Mouse (Mus musculus) erythroid progenitor cell, adult 5-6 weeks (primary cell): ENCODE data around the gene Slc4a11. TPM values are rescaled to one million over a fixed set of nuclear protein-coding genes. Genes with fewer than 3 reads are reported as not detected.
A peak's percentile ranks its signal among the peaks of the same experiment; 100 is the strongest.
"Not testable (repeated sequence)": the region's sequence is repeated elsewhere in the genome, so short reads cannot be mapped to it uniquely, and the experiment has no call there.

ENCODE experiments used
- ATAC-seq: replicated peaks from 2 replicates; pipeline ENCODE4 v1.8.0; 2016; ENCODE audit warnings: moderate number of reproducible peaks, mild to moderate bottlenecking, moderate TSS enrichment, inconsistent platforms; ENCODE audit not compliant: poor library complexity, low FRiP score, severe bottlenecking
- total RNA-seq, 2 experiments: library from RNA; stranded (forward) in 1 of 2; stranded (reverse) in 1 of 2; fragments of 150-400 nt in 1 of 2; fragments of 186-747, 209-891 nt in 1 of 2; gene quantifications; 2 replicates each; pipeline versions ENCODE4 v1.2.3 to v1.2.4; 2015 to 2017; ENCODE audit warnings: low replicate concordance in 2 of 2

The Slc4a11 gene
- total RNA-seq, 2 experiments from 2014 or later: not detected

GRCm38 (mm10) chr2:130681531-130681930 is 15.8 kb downstream of the Slc4a11 start:
- no peak for ATAC-seq

DNA sequence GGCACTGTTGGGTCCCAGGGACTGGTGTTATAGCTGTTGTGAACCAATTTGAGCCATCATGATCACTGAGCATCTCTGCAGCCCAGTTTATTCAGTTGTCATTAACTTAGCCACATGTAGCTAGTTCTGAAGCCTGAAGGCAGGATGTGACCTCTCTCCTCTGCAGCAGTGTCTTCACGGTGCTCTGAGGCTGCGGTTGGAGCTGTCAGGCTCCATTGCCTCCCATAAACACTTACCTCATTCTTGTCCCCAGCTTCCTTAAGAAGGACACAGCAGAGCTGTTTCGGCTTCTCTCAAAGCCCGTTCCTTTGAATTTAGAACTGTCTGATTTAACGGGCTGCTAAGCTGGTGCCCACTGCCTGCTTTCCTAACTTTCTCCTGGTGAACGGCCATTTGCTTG is 17.4 kb downstream of the Slc4a11 start:
- no peak for ATAC-seq

DNA sequence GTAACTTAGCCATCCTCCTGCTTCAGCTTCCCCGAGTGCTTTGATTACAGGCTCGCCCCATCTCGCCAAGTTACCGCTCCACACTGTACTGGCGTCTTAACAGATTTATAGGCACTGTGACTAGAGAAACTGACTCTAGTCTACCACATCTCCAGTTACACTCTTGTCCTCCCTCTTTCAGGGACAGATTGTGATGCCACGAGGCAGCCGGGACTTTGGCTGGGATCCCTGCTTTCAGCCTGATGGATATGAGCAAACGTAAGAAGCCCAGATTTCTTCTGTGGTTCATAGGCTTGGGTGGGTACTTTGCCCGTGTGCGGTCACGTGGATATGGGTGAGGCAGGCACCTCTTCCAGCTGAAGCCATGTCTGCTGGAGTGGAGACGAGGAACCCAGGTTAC is 18.2 kb downstream of the Slc4a11 start:
- no peak for ATAC-seq

DNA sequence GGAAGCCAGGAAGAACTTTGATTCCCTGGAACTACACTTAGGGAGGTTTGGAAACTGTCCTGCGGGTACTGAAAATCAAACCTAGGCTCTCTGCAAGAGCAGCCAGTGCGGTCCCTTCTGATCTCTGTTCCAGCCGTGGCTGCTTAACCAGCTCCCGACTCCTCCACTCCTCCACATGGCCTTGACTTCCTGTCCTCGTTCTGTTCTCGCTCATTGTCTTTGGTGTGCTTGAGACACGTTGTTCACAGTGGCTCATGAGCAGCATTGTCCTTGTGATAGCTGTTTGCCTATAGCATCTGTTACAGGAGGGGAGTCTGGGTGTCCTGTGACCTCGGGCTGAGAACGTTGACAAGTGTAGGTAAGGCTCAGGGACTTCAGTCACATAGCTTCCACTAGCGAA is 20.1 kb downstream of the Slc4a11 start:
- no peak for ATAC-seq

GRCm38 (mm10) chr2:130667559-130667958 is 29.8 kb downstream of the Slc4a11 start, which contains the start of gene Itpa:
TSS of gene Itpa (plus strand) at chr2:130667610.
- ATAC-seq: peak; percentile 86

GRCm38 (mm10) chr2:130664102-130664701 is 33.1 kb downstream of the Slc4a11 start, which contains the start of gene Ddrgk1:
TSS of gene Ddrgk1 (minus strand) at chr2:130664659.
- ATAC-seq: peak; percentile 82

GRCm38 (mm10) chr2:130663342-130663741 is 34.0 kb downstream of the Slc4a11 start:
- no peak for ATAC-seq

DNA sequence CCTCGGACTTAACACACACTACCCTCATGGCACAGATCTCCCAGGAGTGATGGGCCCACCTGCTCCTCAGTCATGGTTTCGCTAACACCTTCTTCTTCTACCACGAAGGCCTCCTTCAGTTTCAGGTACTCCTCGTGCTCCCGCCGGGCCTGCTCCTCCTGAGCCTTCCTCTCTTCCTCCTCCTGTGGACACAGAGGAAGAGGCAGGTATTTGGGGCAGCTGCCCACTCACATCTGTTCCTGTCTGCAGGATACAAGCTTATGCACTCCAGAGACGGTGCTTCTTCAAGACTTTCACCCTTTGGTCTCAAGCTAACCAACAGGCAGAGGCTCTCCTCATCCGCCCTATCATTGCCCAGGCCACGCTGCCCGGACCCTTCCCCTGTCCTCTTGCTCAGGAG is 38.8 kb downstream of the Slc4a11 start:
- no peak for ATAC-seq

GRCm38 (mm10) chr2:130657541-130657940 is 39.8 kb downstream of the Slc4a11 start:
- no peak for ATAC-seq

DNA sequence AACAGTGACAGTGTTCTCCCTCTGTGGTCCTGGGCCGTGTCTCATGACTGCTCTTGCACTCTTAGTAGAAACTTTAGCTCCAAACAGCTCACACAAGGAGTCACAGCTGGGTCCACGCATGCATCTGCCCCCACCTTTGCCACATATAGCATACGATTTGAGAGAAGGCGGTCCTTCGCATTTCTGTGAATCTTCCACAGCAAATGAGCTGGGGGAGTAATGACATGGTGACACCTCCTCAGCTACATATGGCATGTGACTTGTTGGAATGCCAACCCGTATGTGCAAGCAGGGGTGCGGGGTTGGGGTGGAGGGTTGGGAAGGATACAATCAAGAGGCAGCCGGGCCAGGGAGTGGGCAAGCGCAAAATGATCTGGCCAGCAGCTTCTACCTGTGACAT is 40.8 kb downstream of the Slc4a11 start:
- ATAC-seq: no peak

GRCm38 (mm10) chr2:130655660-130656339 is 41.5 kb downstream of the Slc4a11 start:
- ATAC-seq: peak; percentile 78

GRCm38 (mm10) chr2:130653760-130654159 is 43.6 kb downstream of the Slc4a11 start:
- no peak for ATAC-seq

DNA sequence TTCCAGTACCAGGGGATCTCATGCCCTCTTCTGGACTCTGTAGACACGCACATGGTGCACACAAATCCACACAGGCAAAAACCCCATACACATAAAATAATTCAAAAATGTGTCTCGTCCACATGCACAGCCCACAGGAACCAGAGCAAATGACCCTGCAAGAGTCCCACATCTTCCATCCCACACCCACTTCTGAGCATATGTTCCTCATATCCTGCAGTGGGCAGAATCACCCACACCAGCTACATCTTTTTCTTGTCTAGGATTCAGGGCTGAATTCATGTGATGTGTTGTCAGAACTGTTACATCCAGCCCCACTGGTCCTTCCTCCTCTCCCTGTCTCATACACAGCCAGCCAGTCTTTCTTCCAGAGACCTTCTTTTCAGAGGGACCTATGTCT is 44.0 kb downstream of the Slc4a11 start:
- no peak for ATAC-seq

- not testable (repeated sequence) for ATAC-seq
These were observed 48.3 kb downstream of the Slc4a11 start for GRCm38 (mm10) chr2:130649028-130649427.

DNA sequence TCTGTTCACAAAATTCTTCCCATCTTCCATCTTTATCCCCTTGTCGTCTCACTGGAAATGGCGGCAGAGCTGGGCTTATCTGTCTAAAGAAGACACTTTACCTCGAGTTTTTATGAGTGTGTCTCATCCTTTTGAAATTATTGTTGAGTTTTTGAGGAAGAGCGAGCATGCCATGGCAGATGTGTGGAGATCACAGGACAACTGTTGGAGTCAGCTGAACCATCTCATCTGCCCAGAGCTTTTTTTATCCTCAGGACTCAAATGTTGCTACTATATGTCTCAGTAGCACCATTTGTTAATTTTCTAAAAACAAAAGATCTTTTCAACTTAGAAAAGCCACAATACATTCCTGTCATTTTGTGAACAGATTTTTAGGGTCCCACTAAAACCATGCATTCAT is 52.1 kb downstream of the Slc4a11 start:
- ATAC-seq: no peak

GRCm38 (mm10) chr2:130642684-130643369 is 54.5 kb downstream of the Slc4a11 start, which contains the start of gene Lzts3:
TSS of gene Lzts3 (minus strand) at chr2:130642803.
- ATAC-seq: peak; percentile 96

DNA sequence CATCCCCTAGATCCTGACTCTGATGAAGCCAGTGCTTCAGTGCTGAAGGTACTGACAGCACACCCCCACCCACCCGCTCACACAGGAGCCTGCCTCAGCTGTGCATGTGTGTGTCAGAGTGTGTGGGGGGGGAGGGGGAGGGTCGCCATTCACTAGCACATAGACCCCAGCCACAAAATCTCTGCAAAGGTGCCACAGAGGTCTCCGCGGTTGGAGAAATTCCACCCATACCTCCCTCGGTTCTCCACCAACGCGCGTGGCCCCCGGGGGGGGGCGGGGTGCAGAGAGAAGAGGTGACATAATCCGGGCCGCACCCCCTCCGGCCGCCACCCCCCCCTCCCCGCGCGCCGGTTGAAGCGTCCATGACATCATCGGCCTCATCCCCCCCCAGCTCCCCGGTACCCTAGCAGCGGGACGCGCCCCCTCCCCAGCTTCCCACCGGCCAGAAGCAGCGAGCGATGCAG is 55.1 kb downstream of the Slc4a11 start:
- ATAC-seq: no peak

- ATAC-seq: no peak
These were observed 55.8 kb downstream of the Slc4a11 start for GRCm38 (mm10) chr2:130641351-130642025.

- no peak for ATAC-seq
These were observed 58.0 kb downstream of the Slc4a11 start for GRCm38 (mm10) chr2:130639276-130639675.

DNA sequence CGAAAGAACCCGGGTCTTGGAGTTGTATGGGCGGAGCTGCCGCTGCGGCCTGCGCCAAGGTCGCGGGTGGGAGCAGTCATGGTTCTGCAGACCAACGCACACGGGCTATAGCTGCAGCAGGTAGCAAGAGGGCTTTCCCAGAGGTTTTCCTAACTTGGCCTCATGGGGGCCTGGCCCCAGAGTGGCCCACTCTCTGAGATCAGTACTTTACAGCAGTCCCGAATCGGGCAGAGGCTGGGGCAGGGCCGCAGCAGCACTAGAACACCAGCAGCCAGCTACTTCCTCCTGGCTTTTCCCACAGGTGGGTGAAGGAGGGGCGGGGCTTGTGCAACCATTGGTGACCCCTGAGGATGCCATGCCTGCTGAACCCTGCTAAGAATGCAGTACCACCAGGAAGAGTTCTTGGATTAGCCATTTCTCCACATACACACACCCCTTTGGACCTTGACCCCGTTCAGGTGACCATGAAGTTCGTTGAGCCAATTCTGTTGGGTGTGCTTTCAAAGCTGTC is 59.2 kb downstream of the Slc4a11 start:
- ATAC-seq: no peak
